Mouse (Mus musculus) cerebellum, adult 8-10 months (tissue): ENCODE results near the gene Ssu72.
"Not testable (repeated sequence)": the region's sequence is repeated elsewhere in the genome, so short reads cannot be mapped to it uniquely, and the experiment has no call there.

Experiments
- DNase-seq: peaks from one replicate; pipeline ENCODE4 v3.0.0; 2022

Gene Ssu72

DNA sequence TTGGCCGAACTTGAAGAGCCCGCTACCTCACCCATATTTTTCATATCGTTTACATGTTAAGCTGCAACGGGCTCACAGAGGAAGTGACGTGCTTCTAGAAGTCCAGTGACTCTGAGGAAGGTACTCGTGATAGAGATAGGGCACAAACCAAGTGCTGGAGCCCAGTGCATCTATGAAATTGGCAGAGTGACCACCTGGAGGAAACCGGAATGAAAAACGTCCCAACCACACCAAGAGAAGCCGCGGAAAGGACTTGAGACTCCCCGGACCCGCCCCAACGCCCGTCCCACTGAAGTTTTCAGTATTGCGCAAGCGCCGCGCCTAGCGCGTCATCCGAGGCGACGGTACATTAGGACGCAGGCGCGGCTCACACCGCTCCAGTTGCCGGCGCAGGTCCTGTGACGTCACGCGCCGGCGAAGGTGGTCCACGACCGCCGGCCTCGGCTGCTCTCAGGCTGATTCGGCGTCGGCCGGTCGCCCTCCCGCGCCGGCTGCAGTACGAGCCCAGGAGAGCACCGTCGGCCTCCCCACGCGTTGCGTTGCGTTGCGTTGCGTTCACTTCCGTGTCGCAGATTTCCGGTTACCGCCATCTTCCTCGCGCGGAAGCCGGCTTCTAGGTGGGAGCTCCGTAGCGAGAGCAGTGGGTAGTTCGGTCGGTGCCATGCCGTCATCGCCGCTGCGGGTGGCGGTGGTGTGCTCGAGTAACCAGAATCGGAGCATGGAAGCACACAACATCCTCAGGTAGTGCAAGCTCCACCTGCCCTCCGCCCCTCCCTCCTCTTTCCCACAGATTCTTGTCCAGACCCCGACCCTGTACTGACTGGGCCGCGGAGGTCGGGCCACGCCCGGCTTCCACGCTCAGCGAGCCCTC lies at the start of gene Ssu72:
TSS of gene Ssu72 (plus strand) at position 80 of the 871 bp plus-strand sequence.
- peak; percentile 94 for DNase-seq

DNA sequence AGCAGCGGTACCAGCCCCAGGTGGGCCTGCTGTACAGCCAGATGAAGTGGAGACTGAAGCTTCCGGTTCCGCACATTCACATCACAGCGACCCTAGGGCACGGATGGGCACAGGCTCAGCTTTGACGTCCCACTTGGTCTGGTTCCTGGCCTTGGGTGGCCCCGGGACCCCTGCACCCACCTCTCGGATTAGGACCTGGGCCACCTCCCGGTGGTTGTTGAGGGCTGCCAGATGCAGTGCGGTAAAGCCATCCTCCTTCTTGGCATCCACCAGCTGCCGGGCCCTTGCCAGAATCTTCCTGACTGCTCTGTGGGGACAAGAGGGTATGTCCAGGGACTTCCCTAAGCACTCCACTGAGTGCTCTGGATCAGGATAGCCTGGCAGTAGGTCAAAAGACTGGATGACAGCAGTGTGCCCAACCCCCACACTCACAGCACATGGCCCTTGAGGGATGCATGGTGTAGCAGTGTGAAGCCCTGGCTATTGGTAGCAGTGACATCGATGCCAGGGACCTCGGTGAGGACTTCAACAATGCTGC lies 48.3 kb upstream of the Ssu72 start:
- peak; percentile 45 for DNase-seq

DNA sequence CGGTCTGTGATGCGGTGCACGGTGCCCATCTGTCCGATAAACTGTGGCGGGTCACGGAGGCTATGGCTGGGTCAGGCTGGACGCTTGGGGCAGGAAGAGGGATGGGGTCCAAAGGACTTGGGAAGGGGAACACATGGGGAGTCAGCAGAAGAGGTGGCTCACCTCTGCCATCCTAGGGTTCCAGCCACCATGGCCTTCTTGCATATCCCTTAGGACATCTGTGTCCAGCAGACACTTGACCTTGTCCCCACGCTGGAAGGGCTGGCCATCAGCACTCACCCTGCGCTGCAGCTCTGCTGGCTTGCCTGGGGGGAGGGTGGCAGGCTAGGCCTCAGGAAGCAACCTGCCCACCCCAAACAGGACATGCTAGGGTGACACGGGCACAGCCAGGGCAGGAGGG lies 45.6 kb upstream of the Ssu72 start:
- no peak for DNase-seq

- DNase-seq = no peak
Measured at GRCm38 (mm10) chr4:155660641-155661040, 44.0 kb upstream of the Ssu72 start.

- DNase-seq = no peak
Measured at GRCm38 (mm10) chr4:155666903-155667302, 37.7 kb upstream of the Ssu72 start.

DNA sequence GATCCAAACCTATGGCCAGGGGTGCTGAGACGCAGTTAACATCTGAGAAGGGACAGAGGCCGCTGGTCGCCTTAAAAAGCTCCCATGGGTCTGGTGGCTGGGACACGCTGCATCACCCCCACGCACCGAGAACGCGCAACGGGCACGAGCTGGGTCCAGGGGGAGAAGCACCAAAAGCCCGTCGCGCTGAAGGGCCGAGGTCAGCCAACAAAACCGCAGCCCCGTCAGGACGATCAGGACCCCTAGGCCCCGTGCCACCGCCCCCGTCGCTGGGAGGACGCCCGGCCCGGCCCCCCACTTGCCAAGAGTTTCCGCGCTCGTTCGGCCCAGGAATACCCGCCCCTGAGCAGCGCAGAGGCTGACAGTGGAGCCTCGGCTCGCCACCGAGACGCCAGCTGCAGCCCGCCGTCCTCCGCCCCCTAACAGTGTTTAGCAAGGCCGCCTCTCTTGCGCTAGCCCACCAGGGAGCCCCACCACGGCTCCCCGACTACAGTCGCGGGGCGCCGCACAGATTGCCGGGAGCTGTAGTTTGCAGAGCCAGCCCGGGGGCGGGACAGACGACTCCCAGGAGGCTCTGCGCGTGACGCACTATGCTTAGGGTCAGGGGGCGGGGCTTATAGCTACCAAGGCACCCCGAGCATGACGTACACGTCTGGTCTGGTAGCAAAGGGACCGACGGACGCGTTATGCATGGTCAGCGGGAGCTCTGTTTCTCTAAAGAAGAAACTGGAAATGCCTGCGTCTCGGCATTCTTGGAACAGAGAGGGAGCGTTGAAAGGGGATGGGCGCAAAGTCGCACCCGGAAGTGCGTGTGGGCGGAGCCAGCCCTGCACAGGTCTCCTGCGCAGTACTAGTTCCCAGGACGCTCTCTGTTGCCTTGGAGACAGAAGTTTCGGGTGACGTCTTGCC lies 35.7 kb upstream of the Ssu72 start, which contains the start of gene Mib2:
TSS of gene Mib2 (minus strand) at position 510 of the 909 bp plus-strand sequence.
- DNase-seq = peak; percentile 99

DNA sequence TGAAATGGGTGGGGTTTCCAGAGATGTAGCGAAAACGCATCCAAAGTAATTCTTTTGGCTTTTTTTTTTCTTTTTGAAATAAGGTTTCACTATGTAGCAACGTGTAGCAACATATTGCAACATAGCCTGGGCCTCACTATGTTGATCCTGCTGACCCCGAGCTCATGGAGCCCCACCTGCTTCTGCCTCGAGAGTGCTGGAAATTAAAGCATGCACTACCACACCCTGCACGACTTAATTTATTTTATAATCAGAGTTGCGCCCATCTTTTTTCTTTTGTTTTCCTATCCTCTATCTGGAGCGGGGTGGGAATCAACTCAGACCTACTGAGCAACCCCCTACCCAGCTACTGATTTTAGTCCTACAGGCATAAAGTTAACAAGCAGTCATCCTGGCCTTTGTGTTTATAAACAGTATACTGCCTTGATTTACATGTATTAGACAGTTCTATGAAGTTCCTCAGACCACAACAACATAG lies 35.0 kb upstream of the Ssu72 start:
- no peak for DNase-seq

DNA sequence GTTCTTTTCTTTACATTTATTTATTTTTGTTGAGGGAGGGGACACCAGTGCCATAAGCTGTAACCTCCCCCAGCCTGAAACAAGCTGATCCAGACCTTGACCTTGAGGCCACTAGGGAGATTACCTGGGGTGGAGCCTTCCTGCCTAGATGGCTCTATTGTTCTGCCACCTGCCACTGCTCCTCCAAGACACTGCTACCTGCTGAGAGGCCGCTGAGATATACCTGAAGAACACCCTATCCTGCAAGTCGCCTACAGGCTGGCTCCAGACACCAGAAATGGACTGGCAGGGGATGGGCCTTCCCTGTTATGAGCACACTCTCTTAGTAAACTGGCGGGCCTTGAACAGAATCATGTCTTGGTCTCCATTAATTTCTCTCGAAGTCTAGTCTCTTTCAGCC lies 34.4 kb upstream of the Ssu72 start:
- DNase-seq = not testable (repeated sequence)

GRCm38 (mm10) chr4:155672082-155672481 lies 32.5 kb upstream of the Ssu72 start:
- DNase-seq = no peak

DNA sequence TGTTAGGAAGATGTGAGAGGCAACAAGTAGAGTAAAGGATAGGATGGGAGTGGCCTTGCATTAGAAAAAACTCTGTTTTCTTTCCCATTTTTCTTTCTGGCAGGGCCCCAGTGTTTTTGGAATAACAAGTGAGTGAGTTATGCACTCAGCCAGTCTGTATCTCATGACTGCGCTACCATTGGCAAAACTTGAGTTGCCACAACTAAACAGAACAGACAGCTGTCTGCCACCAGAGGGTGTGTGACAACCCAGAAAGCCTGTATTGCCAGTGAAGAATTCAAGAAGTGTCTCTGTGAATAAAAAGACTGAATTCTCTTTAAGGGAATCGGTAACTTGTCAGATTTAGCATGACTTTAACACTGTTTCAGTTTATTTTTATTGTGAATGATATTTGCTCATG lies 28.6 kb upstream of the Ssu72 start:
- DNase-seq = no peak

- DNase-seq = not testable (repeated sequence)
Measured at GRCm38 (mm10) chr4:155683670-155684277, 20.8 kb upstream of the Ssu72 start.

GRCm38 (mm10) chr4:155687764-155688163 lies 16.8 kb upstream of the Ssu72 start:
- DNase-seq = not testable (repeated sequence)

GRCm38 (mm10) chr4:155690571-155691375 lies 13.8 kb upstream of the Ssu72 start:
- peak; percentile 97 for DNase-seq

DNA sequence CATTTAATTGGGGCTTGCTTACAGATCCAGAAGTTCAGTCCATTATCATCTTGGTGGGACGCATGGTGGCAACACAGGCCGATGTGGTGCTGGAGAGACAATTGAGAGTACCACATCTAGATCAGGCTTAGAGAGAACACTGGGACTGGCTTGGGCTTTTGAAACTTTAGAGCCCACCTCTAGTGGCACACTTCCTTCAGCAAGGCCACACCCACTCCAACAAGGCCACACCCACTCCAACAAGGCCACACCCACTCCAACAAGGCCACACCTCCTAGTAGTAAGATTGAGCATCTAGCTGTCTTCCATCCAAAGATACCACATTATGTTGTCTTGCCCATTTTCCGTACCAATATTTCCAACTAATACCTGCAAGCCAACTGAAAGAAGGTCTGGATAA lies 12.2 kb upstream of the Ssu72 start:
- no peak for DNase-seq

- peak; percentile 88 for DNase-seq
Measured at GRCm38 (mm10) chr4:155694111-155694481, 10.5 kb upstream of the Ssu72 start, which contains the start of gene Fndc10. Gene Fndc10 (plus strand): TSS chr4:155694342.

GRCm38 (mm10) chr4:155694482-155695401 lies 9.9 kb upstream of the Ssu72 start:
- peak; percentile 72 for DNase-seq

DNA sequence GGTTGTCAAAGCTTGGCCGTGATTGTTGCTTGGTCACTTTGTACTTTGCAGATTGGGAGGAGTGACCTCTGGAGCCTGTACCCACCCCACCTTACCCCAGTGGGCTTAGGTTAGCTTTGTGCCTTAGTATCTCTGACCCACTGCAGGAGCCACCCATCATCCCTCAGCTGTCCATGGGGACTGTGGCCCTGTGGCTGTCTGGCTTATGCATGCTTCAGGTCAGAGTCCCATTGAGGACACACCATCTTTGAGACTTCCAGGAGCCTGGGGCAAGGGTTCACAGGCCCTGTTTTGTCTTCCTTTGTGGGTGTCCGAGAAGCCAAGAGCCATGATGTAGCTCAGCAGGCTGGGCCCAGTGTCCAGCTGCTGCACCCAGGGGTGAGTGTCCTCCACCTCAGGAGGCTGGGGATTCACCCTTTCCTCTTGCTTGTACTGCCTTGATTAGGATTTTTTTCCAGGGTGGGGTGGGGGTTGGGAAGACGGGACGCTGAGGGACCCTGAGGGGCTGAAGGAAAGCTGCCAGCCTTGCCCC lies 9.0 kb upstream of the Ssu72 start:
- DNase-seq = peak; percentile 45

DNA sequence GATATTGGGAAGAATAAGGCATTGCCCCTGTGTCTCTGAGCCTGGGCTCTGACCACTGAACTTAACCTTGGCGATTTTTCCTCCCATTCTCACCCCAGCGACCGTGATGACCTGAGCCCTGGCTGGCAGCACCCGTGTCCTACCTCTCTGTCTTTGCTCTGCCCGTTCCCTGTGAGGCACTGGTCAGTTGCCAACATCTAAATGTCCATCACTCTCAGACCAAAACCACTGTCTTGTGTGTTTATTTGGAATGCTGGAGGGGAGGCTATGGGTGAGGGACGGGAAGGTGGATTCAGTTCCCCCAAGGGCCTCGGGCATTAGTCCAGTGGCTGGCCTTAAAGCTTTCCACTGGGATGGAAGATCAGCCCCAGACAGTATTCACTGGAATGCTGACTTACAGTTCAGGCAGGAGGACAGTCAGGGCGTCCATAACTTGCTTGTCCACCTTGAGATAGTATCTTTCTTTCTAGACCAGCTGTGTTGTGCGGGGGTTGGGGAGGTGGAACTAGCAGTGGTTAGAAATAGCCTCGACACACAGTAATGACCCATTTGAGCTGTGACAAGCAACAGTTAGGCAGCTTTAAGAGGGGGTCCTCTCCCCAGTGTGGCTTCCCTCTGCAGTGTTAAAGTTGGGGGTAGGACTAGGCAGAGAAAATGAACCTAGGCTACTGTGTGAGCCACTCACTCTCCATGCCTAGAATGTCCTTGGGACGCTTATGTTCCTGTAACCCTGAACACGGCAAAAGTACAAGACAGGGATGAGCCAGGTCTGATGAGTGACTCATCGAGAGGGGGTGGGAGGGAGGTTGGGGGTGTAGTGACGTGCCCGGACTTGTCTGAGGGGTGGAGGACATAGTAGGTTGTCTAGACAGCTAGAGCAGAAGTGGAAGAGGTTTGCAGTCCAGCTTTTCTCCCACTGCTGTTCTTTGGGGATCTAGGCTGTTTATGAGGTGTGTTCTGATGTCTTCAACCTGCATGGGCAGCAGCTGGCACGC lies 8.0 kb upstream of the Ssu72 start:
- peak; percentile 52 for DNase-seq

GRCm38 (mm10) chr4:155700425-155700824 lies 4.2 kb upstream of the Ssu72 start:
- DNase-seq = no peak
